Mouse (Mus musculus) T-helper 17 cell (primary cell): ENCODE measurements around the gene Slc16a7.

ENCODE experiments used
- in situ Hi-C, 2 experiments: fragments of 300-600 bp; cut with MboI, MseI; formaldehyde crosslinking; loops; 1 replicate in 1 of 2; 2 replicates in 1 of 2; pipeline ENCODE4 v1.15.1; 2025; ENCODE audit warnings: high pct_unique_total_duplicates in 2 of 2

Gene Slc16a7

GRCm38 (mm10) chr10:125324149-125324834 is 65.0 kb downstream of the Slc16a7 start:
- in situ Hi-C loops: no loop called here

- in situ Hi-C loops: no loop called here
These were observed 67.5 kb downstream of the Slc16a7 start for GRCm38 (mm10) chr10:125321446-125322428.

- in situ Hi-C loops: no loop called here
These were observed 71.9 kb downstream of the Slc16a7 start for GRCm38 (mm10) chr10:125317317-125317716.

- in situ Hi-C loops: no loop called here
These were observed 78.4 kb downstream of the Slc16a7 start for GRCm38 (mm10) chr10:125310855-125311254.

GRCm38 (mm10) chr10:125298036-125298435 is 91.2 kb downstream of the Slc16a7 start:
- in situ Hi-C loops: loop anchor here in 1 of 2 experiments (10.0 kb wide), 1 partner anchor 1013 kb away; no protein-coding TSS in a partner anchor

GRCm38 (mm10) chr10:125290320-125290719 is 98.9 kb downstream of the Slc16a7 start:
- in situ Hi-C loops: loop anchor here in 1 of 2 experiments (10.0 kb wide), 1 partner anchor 1006 kb away; no protein-coding TSS in a partner anchor

- in situ Hi-C loops: no loop called here
These were observed 100.7 kb downstream of the Slc16a7 start for GRCm38 (mm10) chr10:125288560-125288959.

- in situ Hi-C loops: no loop called here
These were observed 103.9 kb downstream of the Slc16a7 start for GRCm38 (mm10) chr10:125285386-125285785.

GRCm38 (mm10) chr10:125275149-125275848 is 114.0 kb downstream of the Slc16a7 start:
- in situ Hi-C loops: loop anchor here in 1 of 2 experiments (10.0 kb wide), 1 partner anchor 120 kb away; no protein-coding TSS in a partner anchor

- in situ Hi-C loops: loop anchor here in 1 of 2 experiments (10.0 to 25.0 kb wide), 2 partner anchors 120 to 2012 kb away; partner anchors contain the start of gene Fam19a2
These were observed 114.6 kb downstream of the Slc16a7 start for GRCm38 (mm10) chr10:125274519-125275148.

GRCm38 (mm10) chr10:125273759-125274158 is 115.5 kb downstream of the Slc16a7 start:
- in situ Hi-C loops: loop anchor here in 1 of 2 experiments (10.0 to 25.0 kb wide), 2 partner anchors 121 to 2011 kb away; partner anchors contain the start of gene Fam19a2

GRCm38 (mm10) chr10:125271448-125271847 is 117.8 kb downstream of the Slc16a7 start:
- in situ Hi-C loops: loop anchor here in 1 of 2 experiments (10.0 to 25.0 kb wide), 2 partner anchors 123 to 2009 kb away; partner anchors contain the start of gene Fam19a2

- in situ Hi-C loops: loop anchor here in 1 of 2 experiments (10.0 to 25.0 kb wide), 2 partner anchors 125 to 2008 kb away; partner anchors contain the start of gene Fam19a2
These were observed 119.0 kb downstream of the Slc16a7 start for GRCm38 (mm10) chr10:125270266-125270665.

- in situ Hi-C loops: loop anchor here in 1 of 2 experiments (25.0 kb wide), 1 partner anchor 2004 kb away; the partner anchor contains the start of gene Fam19a2
These were observed 122.9 kb downstream of the Slc16a7 start for GRCm38 (mm10) chr10:125266322-125266721.

- in situ Hi-C loops: loop anchor here in 1 of 2 experiments (25.0 kb wide), 1 partner anchor 2004 kb away; the partner anchor contains the start of gene Fam19a2
These were observed 123.4 kb downstream of the Slc16a7 start for GRCm38 (mm10) chr10:125265901-125266300.

GRCm38 (mm10) chr10:125265467-125265866 is 123.8 kb downstream of the Slc16a7 start:
- in situ Hi-C loops: loop anchor here in 1 of 2 experiments (25.0 kb wide), 1 partner anchor 2003 kb away; the partner anchor contains the start of gene Fam19a2

- in situ Hi-C loops: loop anchor here in 1 of 2 experiments (25.0 kb wide), 1 partner anchor 2003 kb away; the partner anchor contains the start of gene Fam19a2
These were observed 124.3 kb downstream of the Slc16a7 start for GRCm38 (mm10) chr10:125264938-125265337.

- in situ Hi-C loops: loop anchor here in 1 of 2 experiments (25.0 kb wide), 1 partner anchor 1994 kb away; the partner anchor contains the start of gene Fam19a2
These were observed 133.4 kb downstream of the Slc16a7 start for GRCm38 (mm10) chr10:125255904-125256303.

GRCm38 (mm10) chr10:125214536-125214935 is 174.7 kb downstream of the Slc16a7 start:
- in situ Hi-C loops: no loop called here

GRCm38 (mm10) chr10:125213805-125214204 is 175.5 kb downstream of the Slc16a7 start:
- in situ Hi-C loops: no loop called here
